In the genomic region with DNA sequence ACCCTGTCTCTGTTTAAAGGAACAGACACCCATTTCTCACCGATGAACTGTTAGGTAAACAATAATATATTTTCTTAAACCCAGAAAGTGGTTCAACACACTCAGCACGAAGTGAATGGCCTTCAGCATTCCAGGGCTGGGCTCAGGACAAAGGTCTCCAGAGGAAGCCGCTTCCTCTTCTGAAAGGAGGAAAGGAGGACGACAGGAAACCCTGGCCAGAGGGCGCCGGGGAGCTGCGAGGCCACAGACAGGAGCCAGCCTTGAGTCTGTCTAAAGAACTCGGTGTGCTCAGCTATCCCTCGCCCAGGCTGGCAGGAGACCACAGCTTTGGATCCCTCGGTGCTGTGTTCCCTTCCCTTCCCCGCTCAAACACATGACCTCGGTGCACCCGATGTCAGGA, we compare ENCODE assay signal across 10 mouse cellular contexts. TPM values are rescaled to one million over a fixed set of nuclear protein-coding genes. Genes with fewer than 3 reads are reported as not detected.
A peak's percentile ranks its signal among the peaks of the same experiment; 100 is the strongest.
DNase-seq lines count a peak whose midpoint lies in the region; ATAC-seq and TF ChIP-seq lines count a peak whose summit lies in the region.
"Had no signal": no experiment of that assay in that cellular context is flagged by ENCODE, and none has a peak within 500 bp of the region (broad histone marks: within the 10 kb centered on the region; RNA-seq: fewer than 3 reads in every experiment).

No protein-coding gene starts in this region.

- peak; percentile 18 for DNase-seq in gastrocnemius, adult 18-20 months (ENCODE audit: low spot score)
- no peak for DNase-seq in gastrocnemius, postnatal 10 days
- DNase-seq in ovary, adult 18-20 months (ENCODE audit: low spot score), result peak; percentile 44
- no peak for DNase-seq in ovary, postnatal 10 days (ENCODE audit: low spot score)
- DNase-seq in kidney, postnatal 0 days (ENCODE audit: low spot score), result peak; percentile 35
- DNase-seq in layer of hippocampus, postnatal 10 days (ENCODE audit: low spot score in 2 of 2), result no peak

- no peak overlapping the region for H3K9ac ChIP-seq in kidney, postnatal 0 days (ENCODE audit: low read depth, low read length)
- H3K9ac ChIP-seq in forebrain, embryonic 12.5 days, result no peak overlapping the region
- H3K9ac ChIP-seq: embryonic facial prominence, embryonic 15.5 days had no signal

- H3K9me3 ChIP-seq in kidney, postnatal 0 days (replicated peaks; ENCODE audit: low read length), result no peaks in the 10 kb centered on the region
- H3K9me3 ChIP-seq in forebrain, embryonic 12.5 days, result no peaks in the 10 kb centered on the region
- H3K9me3 ChIP-seq: embryonic facial prominence, embryonic 15.5 days had no signal

- no peak overlapping the region for H3K4me3 ChIP-seq in kidney, postnatal 0 days (replicated peaks; ENCODE audit: low read depth, low read length)
- peak overlapping the region; percentile 24; the same call in 1 of the 2 replicates for H3K4me3 ChIP-seq in testis, adult 2 months (ENCODE audit: control insufficient read depth, low read depth, low read length)
- no peak overlapping the region for H3K4me3 ChIP-seq in forebrain, embryonic 12.5 days (replicated peaks)
- H3K4me3 ChIP-seq: embryonic facial prominence, embryonic 15.5 days had no signal

- no peaks in the 10 kb centered on the region for H3K36me3 ChIP-seq in kidney, postnatal 0 days (ENCODE audit: insufficient read depth, low read length)
- no peaks in the 10 kb centered on the region for H3K36me3 ChIP-seq in testis, adult 2 months (ENCODE audit: control insufficient read depth, insufficient read depth, low read length)
- H3K36me3 ChIP-seq in forebrain, embryonic 12.5 days (replicated peaks), result no peaks in the 10 kb centered on the region
- H3K36me3 ChIP-seq: embryonic facial prominence, embryonic 15.5 days had no signal

- H3K27ac ChIP-seq in kidney, postnatal 0 days, result no peak overlapping the region
- H3K27ac ChIP-seq in testis, adult 2 months (ENCODE audit: control insufficient read depth, insufficient read depth, low read depth, low read length), result no peak overlapping the region; the same call in 1 of the 2 replicates
- no peak overlapping the region for H3K27ac ChIP-seq in forebrain, embryonic 12.5 days
- H3K27ac ChIP-seq: embryonic facial prominence, embryonic 15.5 days had no signal

- TF ChIP-seq CTCF in kidney, postnatal 0 days (IDR thresholded peaks at IDR 0.05; ENCODE audit: low read depth), result no peak; the same call in 1 of the 2 replicates
- TF ChIP-seq CTCF in testis, adult 2 months (IDR thresholded peaks at IDR 0.05; ENCODE audit: control insufficient read depth, insufficient read depth, insufficient replicate concordance, low read depth, low read length), result no peak

- no peaks in the 10 kb centered on the region for H3K27me3 ChIP-seq in kidney, postnatal 0 days (ENCODE audit: insufficient read depth, low read length)
- no peaks in the 10 kb centered on the region for H3K27me3 ChIP-seq in testis, adult 2 months (ENCODE audit: control insufficient read depth, insufficient read depth, low read length)
- no peaks in the 10 kb centered on the region for H3K27me3 ChIP-seq in forebrain, embryonic 12.5 days
- H3K27me3 ChIP-seq: embryonic facial prominence, embryonic 15.5 days had no signal

- H3K4me2 ChIP-seq in kidney, postnatal 0 days (ENCODE audit: low read length), result no peak overlapping the region
- no peak overlapping the region for H3K4me2 ChIP-seq in forebrain, embryonic 12.5 days
- H3K4me2 ChIP-seq: embryonic facial prominence, embryonic 15.5 days had no signal

- no peak; the same call in 1 of the 2 replicates for ATAC-seq in kidney, postnatal 0 days (replicated peaks; ENCODE audit: low FRiP score, low read depth)
- no peak for ATAC-seq in forebrain, embryonic 12.5 days (ENCODE audit: low FRiP score)

- 11% methylated on average over 13 of the region's 13 CpGs for WGBS in kidney, postnatal 0 days
- WGBS in forebrain, embryonic 12.5 days, result 22% methylated on average over 13 of the region's 13 CpGs

- no peak for TF ChIP-seq POLR2A in testis, adult 2 months (IDR thresholded peaks at IDR 0.05; ENCODE audit: control insufficient read depth, low read depth, low read length)

- H3K4me1 ChIP-seq in kidney, postnatal 0 days (replicated peaks; ENCODE audit: insufficient read depth, low read length), result no peaks in the 10 kb centered on the region
- peaks cover 3% of the 10 kb centered on the region for H3K4me1 ChIP-seq in testis, adult 2 months (ENCODE audit: control insufficient read depth, insufficient read depth, low read length)
- peaks cover 9% of the 10 kb centered on the region for H3K4me1 ChIP-seq in forebrain, embryonic 12.5 days

RNA-seq across cellular contexts. Expression of a gene that starts 50.8 kb away (rescaled TPM):
- total RNA-seq in gastrocnemius, adult 18-20 months (2021), result not detected
- total RNA-seq in gastrocnemius, postnatal 10 days (2021), result not detected
- polyA plus RNA-seq in kidney, postnatal 0 days (2015; fragmentation: Nextera tagmentation; extraction: Ambion mirVana), result 0.45 TPM in 1 of 2 replicates, not detected in the other
- polyA plus RNA-seq in testis, adult 2 months (2012; rRNA removed), result 10.4 and 17.4 TPM in 2 replicates
- not detected for total RNA-seq in layer of hippocampus, postnatal 10 days (2021)
- polyA plus RNA-seq in forebrain, embryonic 12.5 days (2016; fragmentation: Nextera tagmentation; extraction: Ambion mirVana), result not detected in 2 replicates
- total RNA-seq: layer of hippocampus, postnatal 25 days had no signal

RNA-seq across cellular contexts. Expression of a gene that starts 57.8 kb away (rescaled TPM):
- total RNA-seq in gastrocnemius, adult 18-20 months (2021), result 1 to 10 TPM; 2.7 to 3.0 TPM
- total RNA-seq in gastrocnemius, postnatal 10 days (2021), result 1 to 10 TPM; 4.5 to 5.4 TPM
- polyA plus RNA-seq in kidney, postnatal 0 days (2015; fragmentation: Nextera tagmentation; extraction: Ambion mirVana), result 2.6 and 3.3 TPM in 2 replicates
- polyA plus RNA-seq in testis, adult 2 months (2012; rRNA removed), result 2.9 and 4.0 TPM in 2 replicates
- total RNA-seq in layer of hippocampus, postnatal 10 days (2021), result 10 to 100 TPM; 35.4 to 37.8 TPM
- 7.4 and 9.2 TPM in 2 replicates for polyA plus RNA-seq in forebrain, embryonic 12.5 days (2016; fragmentation: Nextera tagmentation; extraction: Ambion mirVana)

Comparison
In these comparisons a context has a peak if more than half of its experiments do, and no peak if none do; other contexts are left out.
1. DNase-seq: peak in gastrocnemius, adult 18-20 months (single experiment), ovary, adult 18-20 months (single experiment) and kidney, postnatal 0 days (single experiment); none in gastrocnemius, postnatal 10 days (single experiment), ovary, postnatal 10 days (single experiment) and layer of hippocampus, postnatal 10 days (0 of 2).
2. RNA of a gene that starts 57.8 kb away (total RNA-seq): 35.4 to 37.8 TPM in layer of hippocampus, postnatal 10 days; 4.5 to 5.4 TPM in gastrocnemius, postnatal 10 days and 2.7 to 3.0 TPM in gastrocnemius, adult 18-20 months; every median in the first group is over 4 times any median in the second.